In the genomic region with DNA sequence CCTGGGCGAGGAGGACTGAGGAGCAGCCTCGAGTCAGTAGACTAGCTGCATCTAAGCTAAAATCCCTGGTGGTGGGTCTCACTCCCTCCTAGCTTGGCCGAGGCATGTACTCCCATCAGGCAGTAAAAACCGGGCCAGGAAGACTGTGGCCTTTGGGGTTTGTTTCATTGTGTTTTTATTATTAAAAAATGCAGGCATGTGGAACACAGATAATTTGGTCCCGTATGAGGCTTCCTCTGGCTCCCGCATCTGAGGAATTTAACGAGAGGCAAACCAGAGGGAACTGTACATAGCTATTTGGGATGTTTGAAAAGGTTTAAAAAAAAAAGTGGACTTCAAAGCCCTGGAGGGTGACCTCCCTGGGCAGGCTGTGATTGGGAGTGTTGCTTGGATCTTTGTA, we compare ENCODE assay signal across 24 mouse cellular contexts.
"Had no signal": no experiment of that assay in that cellular context is flagged by ENCODE, and none has a peak within 500 bp of the region (broad histone marks: within the 10 kb centered on the region; RNA-seq: fewer than 3 reads in every experiment).

No protein-coding gene starts in this region.

- H3K4me3 ChIP-seq: heart, adult 2 months; heart, embryonic 13.5 days; heart, embryonic 15.5 days; hindbrain, embryonic 13.5 days; hindbrain, embryonic 15.5 days; kidney, embryonic 15.5 days; layer of hippocampus, adult 2 months; left cerebral cortex, adult 2 months; liver, embryonic 12.5 days had no signal

- H3K36me3 ChIP-seq: heart, embryonic 13.5 days; heart, embryonic 15.5 days; hindbrain, embryonic 13.5 days; hindbrain, embryonic 15.5 days; kidney, embryonic 15.5 days; liver, embryonic 12.5 days had no signal

- DNase-seq: gastrocnemius, postnatal 14 days; gastrocnemius, postnatal 36 days; heart, adult 11 months; heart, adult 2 months; heart, postnatal 14 days; heart, postnatal 36 days; kidney, adult 11 months; kidney, adult 2 months; kidney, adult 9 months; kidney, postnatal 10 days; kidney, postnatal 25 days; kidney, postnatal 4 days had no signal

- ATAC-seq: hindbrain, postnatal 0 days; intestine, embryonic 16.5 days; liver, embryonic 12.5 days had no signal

- H3K4me2 ChIP-seq: heart, embryonic 11.5 days; heart, embryonic 13.5 days; heart, embryonic 15.5 days; hindbrain, embryonic 13.5 days; hindbrain, embryonic 15.5 days; kidney, embryonic 15.5 days; liver, embryonic 12.5 days had no signal

- H3K27ac ChIP-seq: heart, adult 2 months; heart, embryonic 13.5 days; heart, embryonic 15.5 days; hindbrain, embryonic 13.5 days; hindbrain, embryonic 15.5 days; hindbrain, postnatal 0 days; kidney, embryonic 15.5 days; layer of hippocampus, adult 2 months; left cerebral cortex, adult 2 months; liver, embryonic 12.5 days; liver, embryonic 14.5 days had no signal

- H3K9ac ChIP-seq: heart, embryonic 13.5 days; heart, embryonic 15.5 days; hindbrain, embryonic 13.5 days; hindbrain, embryonic 15.5 days; kidney, embryonic 15.5 days; liver, embryonic 12.5 days; liver, embryonic 14.5 days had no signal

- H3K4me1 ChIP-seq: heart, embryonic 15.5 days; hindbrain, embryonic 13.5 days; hindbrain, embryonic 15.5 days; kidney, embryonic 15.5 days; liver, embryonic 12.5 days had no signal

- H3K9me3 ChIP-seq: heart, embryonic 15.5 days; hindbrain, embryonic 15.5 days; kidney, embryonic 15.5 days; liver, embryonic 12.5 days had no signal
